Mouse (Mus musculus) kidney, adult 2 months (tissue): ENCODE results near the gene Gapdh. TPM values are rescaled to one million over a fixed set of nuclear protein-coding genes. Genes with fewer than 3 reads are reported as not detected.

ENCODE experiments used
- DNase-seq: peaks from one replicate; pipeline ENCODE4 v3.0.0; 2021
- H3K27ac ChIP-seq: fragments of 200-500 bp; 2 replicates; pipeline ENCODE4 v1.5.1; 2012; ENCODE audit warnings: low read depth, low read length, control low read depth, inconsistent platforms; ENCODE audit not compliant: insufficient read depth
- H3K27me3 ChIP-seq: fragments of 200-500 bp; replicated peaks from 2 replicates; pipeline ENCODE4 v1.6.1; 2012; ENCODE audit warnings: mild to moderate bottlenecking, moderate library complexity, low read length, inconsistent platforms; ENCODE audit not compliant: control insufficient read depth, insufficient read depth
- H3K36me3 ChIP-seq: fragments of 200-500 bp; 2 replicates; pipeline ENCODE4 v1.6.1; 2012; ENCODE audit warnings: mild to moderate bottlenecking, moderate library complexity, low read length, inconsistent platforms; ENCODE audit not compliant: control insufficient read depth, insufficient read depth
- H3K4me1 ChIP-seq: fragments of 200-500 bp; 2 replicates; pipeline ENCODE4 v1.6.1; 2011; ENCODE audit warnings: low read length; ENCODE audit not compliant: control insufficient read depth, insufficient read depth
- H3K4me3 ChIP-seq: fragments of 200-500 bp; 2 replicates; pipeline ENCODE4 v1.5.1; 2011; ENCODE audit warnings: mild to moderate bottlenecking, low read depth, low read length, control low read depth; ENCODE audit not compliant: insufficient read depth
- CTCF ChIP-seq: fragments of 200-500 bp; conservative IDR thresholded peaks from 2 replicates; pipeline ENCODE4 v1.5.1; 2011; ENCODE audit warnings: low read depth, mild to moderate bottlenecking, control low read depth, low read length, moderate library complexity, mixed read lengths; ENCODE audit not compliant: insufficient read depth, insufficient read length
- POLR2A ChIP-seq: fragments of 200-500 bp; IDR thresholded peaks from one replicate; pipeline ENCODE4 v1.6.1; 2011; ENCODE audit warnings: low read depth, low read length, control low read depth
- WGBS: fragments of 180-500 bp; shearing (Covaris S2); methylation state at CpG from one replicate; pipeline ENCODE4 v1.1.7; 2018; 5-methylcytosine and 5-hydroxymethylcytosine counted together
- polyA plus RNA-seq: library from polyadenylated mRNA; depleted of rRNA; stranded (reverse); fragments of >200 nt; gene quantifications from 2 replicates; pipeline ENCODE4 v1.2.3, GENCODE M21; 2012

Gene Gapdh
- polyA plus RNA-seq, 1 experiment: 7,324 TPM

DNA sequence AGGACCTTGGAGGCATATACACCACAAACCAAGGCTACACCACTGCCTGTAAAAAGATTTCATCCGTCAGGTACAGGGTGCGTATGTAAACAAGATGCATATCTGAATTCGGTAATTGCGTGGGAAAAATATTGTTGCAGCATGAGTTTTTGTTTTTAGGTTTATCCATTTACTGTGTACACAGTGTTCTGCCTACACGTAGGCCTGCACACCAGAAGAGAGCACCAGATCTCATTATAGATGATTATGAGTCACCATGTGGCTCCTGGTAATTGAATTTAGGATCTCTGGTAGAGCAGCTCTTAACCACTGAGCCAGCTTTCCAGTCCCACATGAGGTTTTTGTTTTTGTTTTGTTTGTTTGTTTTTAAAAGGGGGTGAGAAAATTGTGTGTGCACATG, 30.9 kb upstream of the Gapdh start:
- 84% methylated on average over 5 of the region's 5 CpGs for WGBS
- Histone ChIP-seq H3K27me3 (no peaks in the 10 kb centered on the region), H3K4me1 (peaks cover 3% of the 10 kb centered on the region; the same call in 1 of the 2 replicates), H3K4me3 (no peak overlapping the region), H3K36me3 (peaks cover 3% of the 10 kb centered on the region; the same call in 1 of the 2 replicates), H3K27ac (no peak overlapping the region)
- no peak for TF ChIP-seq POLR2A
- no peak for TF ChIP-seq CTCF
- no peak for DNase-seq

DNA sequence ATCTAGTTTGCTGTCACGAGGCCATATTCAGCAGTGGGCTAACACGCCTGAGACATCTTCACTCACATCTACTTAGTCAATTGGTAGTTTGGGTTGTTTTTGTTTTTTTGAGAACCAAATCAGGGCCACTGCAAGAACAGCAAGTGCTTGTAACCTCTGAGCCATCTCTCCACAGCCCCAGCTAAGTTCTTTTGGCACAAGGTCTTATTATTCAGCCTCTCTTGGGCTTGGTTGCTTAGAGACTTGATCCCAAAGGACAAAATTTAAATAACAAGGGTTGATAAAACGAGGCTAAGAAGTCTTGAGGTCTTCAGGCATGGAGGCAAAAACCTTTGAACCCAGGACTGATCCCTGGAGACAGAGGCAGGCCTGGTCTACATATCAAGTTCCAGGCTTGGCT, 30.0 kb upstream of the Gapdh start:
- Histone ChIP-seq H3K4me1 (peaks cover 3% of the 10 kb centered on the region; the same call in 1 of the 2 replicates), H3K27me3 (no peaks in the 10 kb centered on the region), H3K27ac (no peak overlapping the region), H3K36me3 (peaks cover 3% of the 10 kb centered on the region; the same call in 1 of the 2 replicates), H3K4me3 (no peak overlapping the region)
- 75% methylated on average over 3 of the region's 3 CpGs for WGBS
- no peak for DNase-seq
- TF ChIP-seq CTCF (no peak), POLR2A (no peak)

DNA sequence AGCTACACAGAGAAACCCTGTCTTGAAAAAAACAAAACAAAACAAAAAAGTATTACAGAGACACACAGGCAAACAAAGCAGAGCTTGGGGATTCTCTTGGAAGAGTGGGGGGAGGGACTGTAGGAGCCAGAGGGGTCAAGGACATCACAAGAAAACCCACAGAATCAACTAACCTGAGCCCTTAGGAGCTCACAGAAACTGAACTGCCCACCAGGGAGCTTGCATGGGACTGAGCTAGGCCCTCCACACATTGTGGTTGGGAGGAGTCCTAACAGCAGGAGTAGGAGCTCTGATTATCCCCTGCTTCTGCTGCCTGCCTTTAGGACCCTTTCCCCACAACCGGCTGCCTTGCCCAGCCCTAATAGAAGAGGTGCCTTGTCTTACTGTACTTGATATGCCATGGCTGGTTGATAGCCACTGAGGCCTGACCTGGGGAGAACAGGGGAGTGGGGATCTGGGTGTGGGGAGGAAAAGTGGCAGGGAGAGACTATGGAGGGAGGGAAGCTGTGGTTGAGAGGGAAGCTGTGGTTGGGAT, 29.3 kb upstream of the Gapdh start:
- no peak overlapping the region for H3K27ac ChIP-seq

DNA sequence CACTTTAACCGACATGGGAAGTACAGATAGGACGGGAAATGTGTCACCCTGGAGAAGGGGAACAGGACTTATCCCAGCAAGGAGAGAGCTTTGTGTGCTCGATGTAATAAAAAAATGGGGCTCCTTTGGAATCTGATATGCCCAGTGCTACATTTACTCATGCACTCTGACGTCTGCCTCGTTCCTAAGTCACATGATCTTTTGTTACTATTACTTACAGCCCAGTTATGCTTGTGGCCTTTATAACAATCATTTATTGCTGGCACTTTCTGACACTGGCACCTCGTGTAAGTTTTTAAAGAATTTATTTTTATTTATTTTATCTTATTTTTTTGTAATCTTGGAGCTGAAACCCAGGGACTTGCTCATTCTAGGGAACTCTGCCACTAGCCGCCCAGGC, 27.1 kb upstream of the Gapdh start:
- Histone ChIP-seq H3K27ac (no peak overlapping the region), H3K4me1 (peaks cover 3% of the 10 kb centered on the region; the same call in 1 of the 2 replicates), H3K27me3 (no peaks in the 10 kb centered on the region), H3K36me3 (peaks cover 3% of the 10 kb centered on the region; the same call in 1 of the 2 replicates), H3K4me3 (no peak overlapping the region)
- TF ChIP-seq CTCF (no peak), POLR2A (no peak)
- 45% methylated on average over 7 of the region's 7 CpGs for WGBS
- DNase-seq: no peak

More for the DNA sequence above, 29.3 kb upstream of the Gapdh start:
- H3K36me3 ChIP-seq: peaks cover 3% of the 10 kb centered on the region; the same call in 1 of the 2 replicates
- H3K27me3 ChIP-seq: no peaks in the 10 kb centered on the region
- peaks cover 3% of the 10 kb centered on the region; the same call in 1 of the 2 replicates for H3K4me1 ChIP-seq
- 17% methylated on average over 1 of the region's 1 CpGs for WGBS
- TF ChIP-seq CTCF (no peak), POLR2A (no peak)
- no peak for DNase-seq
- H3K4me3 ChIP-seq: no peak overlapping the region

DNA sequence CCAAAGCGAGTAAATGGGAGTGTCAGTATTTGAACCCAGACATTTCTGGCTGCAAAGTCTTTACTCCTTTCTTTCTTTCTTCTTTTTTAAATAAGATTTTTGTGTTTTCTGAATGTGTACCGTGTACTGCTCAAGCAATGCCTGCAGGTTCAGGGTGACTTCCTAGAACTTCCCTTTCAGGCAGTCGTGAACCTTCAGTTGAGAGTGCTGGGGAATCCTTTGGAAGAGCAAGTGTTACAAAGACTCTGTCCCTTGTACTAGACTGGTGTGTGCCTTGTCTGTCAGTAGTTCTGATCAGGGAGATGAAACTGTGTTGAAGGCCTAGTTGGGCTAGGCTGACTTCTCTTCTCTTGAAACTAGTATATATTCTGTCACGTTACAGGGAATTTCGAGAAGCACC, 26.6 kb upstream of the Gapdh start:
- 25% methylated on average over 5 of the region's 5 CpGs for WGBS

DNA sequence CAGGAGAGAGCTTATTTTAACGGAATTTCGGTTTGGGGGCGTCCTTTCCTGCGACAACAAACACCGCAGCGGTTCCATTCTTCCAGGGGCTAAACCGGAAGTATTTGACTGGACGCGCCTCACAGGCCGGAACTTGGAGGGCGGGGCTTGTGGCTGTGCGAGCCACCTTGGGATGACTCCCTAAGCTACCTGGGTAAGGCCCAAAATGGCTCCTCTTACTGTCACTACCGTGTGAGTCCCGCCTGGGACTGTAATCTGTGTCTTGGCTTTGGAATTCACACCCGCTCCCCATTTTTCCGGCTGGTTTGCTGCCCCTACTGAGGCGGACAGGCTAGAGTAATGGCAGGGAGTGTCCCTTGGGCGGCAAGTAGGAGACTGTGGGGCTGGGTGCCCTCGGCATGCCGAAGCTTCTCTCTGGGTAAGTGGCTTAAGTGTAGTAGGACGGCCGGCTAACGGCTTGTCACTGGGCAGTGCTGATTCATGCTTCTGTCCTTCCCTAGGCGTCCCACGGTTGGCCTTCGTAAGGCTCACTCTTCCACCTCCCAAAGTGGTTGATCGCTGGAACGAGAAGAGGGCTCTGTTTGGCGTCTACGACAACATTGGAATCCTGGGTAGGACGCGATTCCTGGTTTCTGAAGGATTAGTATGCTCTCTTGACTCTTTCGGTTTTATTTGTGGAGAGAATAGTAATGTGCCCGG, 25.9 kb upstream of the Gapdh start:
- peak; percentile 96 for DNase-seq
- Histone ChIP-seq H3K27ac (peak overlapping the region; percentile 98), H3K4me1 (peaks cover 3% of the 10 kb centered on the region; the same call in 1 of the 2 replicates), H3K27me3 (no peaks in the 10 kb centered on the region), H3K4me3 (peak overlapping the region; percentile 87), H3K36me3 (peaks cover 3% of the 10 kb centered on the region; the same call in 1 of the 2 replicates)
- under 1% methylated on average over 34 of the region's 34 CpGs for WGBS
- TF ChIP-seq POLR2A (peak; percentile 66), CTCF (no peak)

More for the DNA sequence above, 26.6 kb upstream of the Gapdh start:
- TF ChIP-seq CTCF (no peak), POLR2A (no peak)
- Histone ChIP-seq H3K4me1 (peaks cover 3% of the 10 kb centered on the region; the same call in 1 of the 2 replicates), H3K36me3 (peaks cover 3% of the 10 kb centered on the region; the same call in 1 of the 2 replicates), H3K27ac (peak overlapping the region; percentile 98; the same call in 1 of the 2 replicates), H3K4me3 (peak overlapping the region; percentile 87), H3K27me3 (no peaks in the 10 kb centered on the region)
- DNase-seq: no peak
